Mouse (Mus musculus) ovary, adult 18-20 months (tissue): ENCODE data around the gene Zfp750.

Experiments used
- DNase-seq: peaks from one replicate; pipeline ENCODE4 v3.0.0; 2022; ENCODE audit warnings: low spot score, mixed read lengths

The Zfp750 gene

DNA sequence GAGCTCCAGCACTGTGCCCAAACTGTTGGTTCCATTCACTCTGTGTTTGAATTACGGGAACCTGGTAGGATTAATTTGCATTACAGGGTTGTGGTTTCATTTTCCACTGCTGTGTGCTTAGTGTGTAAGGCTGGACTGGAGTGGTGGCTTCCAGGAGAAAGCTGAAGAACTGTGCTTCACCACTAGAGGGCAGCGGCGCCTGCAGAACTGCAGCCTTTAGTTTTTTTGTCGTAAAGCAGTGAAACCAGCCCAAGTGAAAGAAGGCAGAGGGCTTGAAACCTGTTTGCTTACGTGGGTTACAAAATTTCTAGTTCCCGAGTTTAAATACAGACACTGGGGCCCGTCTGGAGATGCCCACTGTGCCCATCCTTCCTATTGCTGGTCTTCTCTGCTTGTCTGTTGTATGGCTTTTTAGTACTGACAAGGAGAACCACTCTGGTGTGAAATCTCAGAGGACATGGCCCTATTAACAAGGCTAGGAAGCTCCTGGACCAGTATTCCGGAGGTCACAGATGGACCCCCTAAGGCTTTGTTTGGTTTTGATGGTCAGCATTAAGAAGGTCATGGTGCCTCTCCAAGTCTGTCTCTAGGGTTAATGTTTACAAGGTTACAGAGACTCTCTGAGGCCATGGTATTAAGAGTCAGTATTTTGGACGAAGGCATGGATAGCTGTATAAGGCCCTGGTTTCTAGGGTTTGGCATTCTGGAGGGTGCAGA, 43.3 kb downstream of the Zfp750 start:
- DNase-seq: peak; percentile 29

DNA sequence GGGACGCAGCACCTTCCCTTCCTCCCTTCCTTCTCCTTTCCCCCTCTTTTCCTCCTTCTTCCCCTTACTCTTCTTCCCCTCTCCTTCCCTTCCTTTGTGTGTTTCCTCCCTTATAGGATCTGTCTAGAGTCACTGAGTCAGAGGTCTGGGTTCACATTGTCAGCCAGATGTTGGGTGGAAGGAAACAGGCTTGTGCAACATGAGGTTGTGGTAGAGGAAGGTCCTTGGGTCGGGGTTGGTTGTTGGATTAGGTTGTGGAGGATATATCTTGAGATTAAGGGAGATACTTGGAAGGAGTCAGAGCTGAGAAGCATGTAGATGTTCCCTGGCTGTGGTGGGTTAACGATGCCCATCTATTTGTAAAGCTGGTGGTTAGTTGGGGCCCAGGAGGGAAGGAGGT, 44.3 kb downstream of the Zfp750 start:
- DNase-seq: no peak

DNA sequence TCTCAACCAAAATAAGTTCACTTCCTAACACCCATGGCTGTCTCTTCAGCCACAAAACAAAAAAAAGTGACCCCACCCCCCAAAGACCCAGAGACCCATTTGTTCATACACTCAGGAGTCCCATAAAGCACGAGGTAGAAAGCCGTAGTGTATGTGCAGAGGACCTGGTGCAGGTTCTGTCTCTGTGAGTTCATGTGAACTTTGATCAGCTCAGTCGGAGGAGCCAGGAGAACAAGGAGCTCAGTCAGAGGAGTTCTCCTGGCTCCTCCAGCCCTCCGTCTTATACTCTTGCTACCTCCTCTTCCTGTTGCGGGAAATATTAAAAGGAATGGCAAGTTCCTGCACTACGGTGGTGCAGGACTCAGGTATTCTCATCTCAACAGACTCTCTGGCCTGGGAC, 51.7 kb downstream of the Zfp750 start:
- no peak for DNase-seq
